Mouse (Mus musculus) G1E (cell line): ENCODE results near the gene Glp2r.

Experiments
- CTCF ChIP-seq: IDR thresholded peaks from 2 replicates; pipeline ENCODE4 v1.5.1; 2012; ENCODE audit warnings: low read depth, low read length, inconsistent platforms, mixed read lengths
- GATA1 ChIP-seq: IDR thresholded peaks from 2 replicates; pipeline ENCODE4 v1.6.1; 2012; ENCODE audit warnings: borderline replicate concordance, low read length, inconsistent platforms, mixed read lengths
- GATA2 ChIP-seq: IDR thresholded peaks from 2 replicates; pipeline ENCODE4 v1.6.1; 2012; ENCODE audit warnings: low read depth, low read length, inconsistent platforms, borderline replicate concordance
- POLR2AphosphoS5 ChIP-seq: IDR thresholded peaks from 2 replicates; pipeline ENCODE4 v1.6.1; 2012; ENCODE audit warnings: low read depth, low read length, inconsistent platforms; ENCODE audit not compliant: insufficient replicate concordance

- TF ChIP-seq CTCF (no peak), GATA1 (no peak), POLR2AphosphoS5 (no peak), GATA2 (no peak)
These were observed 133.9 kb downstream of the Glp2r start for GRCm38 (mm10) chr11:67636905-67637586.
